Mouse (Mus musculus) embryonic fibroblast, embryonic 13.5 days (primary cell): ENCODE data around the gene Ldlr.

ENCODE experiments used
- CTCF ChIP-seq: IDR thresholded peaks from 2 replicates; pipeline ENCODE4 v1.5.1; 2011; ENCODE audit warnings: mild to moderate bottlenecking, control low read depth, low read length, moderate library complexity, borderline replicate concordance; ENCODE audit not compliant: insufficient read depth
- POLR2A ChIP-seq: IDR thresholded peaks from 2 replicates; pipeline ENCODE4 v1.6.1; 2011; ENCODE audit warnings: low read depth, mild to moderate bottlenecking, control low read depth, low read length, moderate library complexity

DNA sequence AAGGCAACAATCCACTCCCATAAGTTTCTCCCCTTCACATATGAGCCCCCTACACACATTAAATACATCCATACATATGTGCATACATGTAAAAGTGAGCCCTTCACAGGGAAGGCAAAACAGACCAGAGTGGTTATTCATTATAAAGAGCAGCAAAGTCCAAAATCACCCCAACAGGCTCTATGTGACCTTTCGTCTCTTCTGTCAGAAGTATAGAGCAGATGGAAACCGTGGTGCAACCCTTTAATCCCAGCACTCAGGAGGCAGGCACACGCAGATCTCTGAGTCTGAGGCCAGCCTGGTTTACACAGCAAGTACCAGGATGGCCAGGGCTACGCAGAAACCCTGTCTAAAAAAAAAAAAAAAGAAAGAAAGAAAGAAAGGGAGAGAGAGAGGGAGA, 17.2 kb upstream of the Ldlr start:
- TF ChIP-seq CTCF (no peak), POLR2A (no peak)
